Mouse (Mus musculus) cerebellum, postnatal 14 days (tissue): Measurements from ENCODE around the gene Gm5426.

Experiments
- DNase-seq, 2 experiments: peaks; one replicate each; pipeline ENCODE4 v3.0.0; 2021; ENCODE audit warnings: mixed read lengths in 2 of 2

The Gm5426 gene

DNA sequence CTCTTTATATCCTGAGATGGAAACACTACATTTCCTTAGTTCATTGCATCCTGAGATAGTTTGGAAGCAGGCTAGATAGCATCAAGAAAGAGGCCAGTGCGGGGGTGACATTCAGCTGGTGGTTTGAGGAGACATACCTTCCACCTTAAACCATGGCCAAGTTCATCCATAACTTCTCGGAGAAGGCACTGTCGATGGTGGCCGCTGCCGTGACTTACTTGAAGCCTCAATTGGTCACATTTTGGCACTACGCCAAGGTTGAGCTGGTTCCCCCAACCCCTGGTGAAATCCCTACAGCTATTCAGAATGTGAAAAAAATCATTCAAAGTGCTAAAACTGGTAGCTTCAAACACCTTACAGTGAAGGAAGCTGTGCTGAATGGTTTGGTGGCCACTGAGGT, at the start of gene Gm5426:
TSS of gene Gm5426 (plus strand) at position 153 of the 400 bp plus-strand sequence.
- peak in 1 of 2 experiments; percentile 16 for DNase-seq

- no peak for DNase-seq
Observed at GRCm38 (mm10) chr10:96089744-96090143, 46.7 kb upstream of the Gm5426 start.

GRCm38 (mm10) chr10:96090388-96090787, 46.0 kb upstream of the Gm5426 start:
- peak; percentile 86 to 91 for DNase-seq

GRCm38 (mm10) chr10:96093890-96094531, 42.4 kb upstream of the Gm5426 start:
- no peak for DNase-seq

DNA sequence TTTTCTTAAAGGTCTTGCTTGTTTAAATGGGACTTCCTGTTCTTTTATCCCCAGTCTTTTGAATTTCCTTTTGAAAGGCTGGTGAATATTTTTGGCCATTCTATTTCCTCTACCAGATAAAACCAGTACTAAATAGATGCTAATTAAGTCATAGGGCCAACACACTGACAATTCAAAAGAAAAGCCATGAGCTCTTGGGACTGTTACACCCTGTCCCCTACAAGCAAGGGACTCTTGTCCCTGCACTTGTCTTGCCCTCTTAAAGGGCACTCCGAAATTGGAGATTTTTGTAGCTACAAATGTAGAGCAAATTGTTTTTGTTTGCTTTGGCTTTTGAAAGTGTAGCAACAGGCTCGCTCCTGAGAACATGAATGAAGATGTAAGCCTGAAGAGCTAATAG, 41.8 kb upstream of the Gm5426 start:
- DNase-seq = no peak

DNA sequence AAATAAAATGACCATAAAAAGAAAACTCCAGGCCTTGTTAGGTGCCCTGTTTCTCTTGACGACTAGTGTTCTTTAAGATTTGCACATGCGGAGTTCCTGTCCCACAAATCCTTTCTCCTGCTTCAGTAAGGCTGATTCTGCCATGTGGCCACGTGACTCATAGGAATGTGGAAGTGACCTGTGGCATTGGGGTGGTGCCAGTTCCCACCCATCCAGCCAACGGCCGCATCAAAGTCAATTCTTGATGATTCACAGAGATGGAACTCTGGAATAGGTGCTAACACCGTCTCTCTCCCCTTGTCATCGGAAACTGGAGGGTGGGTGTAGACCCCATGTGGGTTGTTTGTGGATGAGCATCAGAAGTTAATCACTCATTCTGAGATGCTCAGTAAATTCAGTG, 39.7 kb upstream of the Gm5426 start:
- no peak for DNase-seq

- no peak for DNase-seq
Observed at GRCm38 (mm10) chr10:96101035-96101434, 35.4 kb upstream of the Gm5426 start.

GRCm38 (mm10) chr10:96104158-96104557, 32.2 kb upstream of the Gm5426 start:
- DNase-seq = no peak

DNA sequence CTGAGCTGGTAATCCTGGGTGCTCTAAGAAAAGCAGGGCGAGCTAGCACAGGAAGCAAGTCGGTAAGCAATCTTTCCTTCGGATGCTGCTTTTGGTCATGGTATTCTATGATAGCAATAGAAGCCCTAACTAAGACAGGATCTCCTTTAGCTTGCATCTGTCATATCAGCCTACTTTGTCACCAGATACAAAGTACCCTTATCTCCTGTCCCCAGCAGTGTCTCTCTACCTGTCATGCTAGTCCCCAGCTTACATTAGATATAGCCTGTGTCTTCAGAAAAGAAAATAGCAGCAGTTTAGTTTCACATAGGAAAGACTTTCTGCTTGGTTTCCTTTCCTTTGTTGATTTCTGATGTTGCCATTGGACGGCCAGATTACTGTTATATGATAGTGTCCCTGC, 31.8 kb upstream of the Gm5426 start:
- no peak for DNase-seq

GRCm38 (mm10) chr10:96105124-96105523, 31.3 kb upstream of the Gm5426 start:
- DNase-seq = no peak

DNA sequence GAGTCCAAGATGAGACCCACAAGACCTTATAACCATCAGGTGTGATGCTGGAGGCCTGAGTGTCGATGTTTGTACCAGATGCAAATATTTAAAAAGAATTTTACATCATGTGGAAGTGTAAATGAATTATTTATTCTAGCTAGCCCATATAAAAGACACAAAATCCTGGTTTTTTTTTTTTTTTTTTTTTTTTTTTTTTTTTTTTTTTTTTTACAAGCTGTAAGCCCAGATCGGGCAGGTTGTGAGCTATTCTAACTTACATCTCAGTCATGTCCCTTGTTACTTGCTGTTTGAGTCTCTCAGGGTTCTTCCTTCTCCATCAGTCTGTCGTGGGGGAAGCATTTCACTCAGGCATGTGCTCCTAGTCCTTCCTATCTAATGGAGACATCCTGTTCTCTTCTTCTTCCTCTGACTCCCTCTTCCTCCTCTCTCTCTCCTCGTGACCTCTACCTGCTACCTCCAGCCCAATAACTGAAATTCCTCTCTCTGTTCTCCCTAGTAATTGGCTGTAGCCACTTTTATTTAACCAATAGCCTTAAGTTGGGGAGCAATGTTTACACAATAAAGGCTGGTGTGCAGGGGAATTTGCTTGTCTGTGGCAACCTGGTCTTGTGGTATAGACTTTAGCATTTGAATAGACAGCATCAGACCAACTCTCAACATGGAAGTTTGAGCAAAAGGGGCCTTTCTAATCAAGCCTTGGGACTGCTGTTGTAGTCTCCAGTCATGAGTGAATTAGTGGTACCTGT, 29.3 kb upstream of the Gm5426 start:
- DNase-seq = no peak

GRCm38 (mm10) chr10:96107825-96108224, 28.6 kb upstream of the Gm5426 start:
- no peak for DNase-seq

DNA sequence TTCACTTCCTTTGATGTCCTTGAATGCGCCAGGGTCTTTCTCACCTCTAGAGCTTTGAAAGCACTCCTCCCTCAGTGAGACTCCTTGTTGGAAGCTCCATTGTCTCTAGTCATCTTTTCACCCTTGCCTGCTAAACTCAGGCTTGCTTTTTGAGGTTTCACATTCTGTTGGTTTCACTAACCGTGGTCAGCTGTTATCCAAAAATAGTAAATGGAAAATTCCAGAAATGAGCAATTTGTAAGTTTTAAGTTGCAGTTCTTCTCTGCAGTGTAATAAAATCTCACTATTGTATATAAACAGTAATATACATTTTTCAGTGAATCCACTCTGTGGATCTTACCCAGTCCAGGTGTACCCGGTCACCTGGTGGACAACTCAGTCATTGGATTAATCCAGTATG, 21.1 kb upstream of the Gm5426 start:
- DNase-seq = no peak

- no peak for DNase-seq
Observed at GRCm38 (mm10) chr10:96120821-96121220, 15.6 kb upstream of the Gm5426 start.

DNA sequence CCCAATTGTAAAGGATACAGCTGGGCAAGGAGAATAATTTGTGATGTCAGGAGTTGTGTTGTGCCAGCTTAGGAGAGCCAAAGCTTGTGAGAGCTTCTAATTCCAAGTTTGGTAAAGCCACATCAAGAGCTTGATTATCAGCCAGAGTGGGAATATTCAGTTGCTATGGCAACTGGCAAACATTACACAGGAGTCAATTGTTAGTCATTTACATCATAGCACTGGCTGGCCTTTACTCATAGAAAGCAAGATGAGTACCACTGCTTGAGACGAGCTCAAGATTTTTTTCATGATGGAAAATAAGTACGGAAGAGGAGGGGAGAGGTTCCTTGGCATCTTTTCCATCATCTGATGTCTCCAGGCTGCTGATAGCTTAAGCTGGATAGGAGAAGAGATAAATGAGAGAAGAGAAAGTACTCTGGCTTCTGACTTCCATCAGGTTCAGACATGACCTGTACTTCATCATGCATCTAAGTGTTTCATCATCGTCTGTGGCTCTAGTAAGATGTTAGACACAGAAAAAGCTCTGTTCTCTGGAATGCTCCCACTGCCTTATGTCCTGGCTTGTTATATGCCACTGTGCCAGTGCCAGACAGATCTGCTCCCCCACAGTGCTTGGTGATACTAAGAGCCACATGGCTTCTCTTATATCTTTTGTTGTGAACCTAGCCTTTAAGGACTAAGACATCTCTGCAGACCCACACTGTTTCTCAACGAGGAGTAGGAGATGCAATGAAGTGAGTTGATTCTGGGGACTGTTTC, 15.0 kb upstream of the Gm5426 start:
- DNase-seq = peak; percentile 11 to 35

- DNase-seq = no peak
Observed at GRCm38 (mm10) chr10:96123885-96124284, 12.5 kb upstream of the Gm5426 start.

- no peak for DNase-seq
Observed at GRCm38 (mm10) chr10:96124290-96124689, 12.1 kb upstream of the Gm5426 start.

DNA sequence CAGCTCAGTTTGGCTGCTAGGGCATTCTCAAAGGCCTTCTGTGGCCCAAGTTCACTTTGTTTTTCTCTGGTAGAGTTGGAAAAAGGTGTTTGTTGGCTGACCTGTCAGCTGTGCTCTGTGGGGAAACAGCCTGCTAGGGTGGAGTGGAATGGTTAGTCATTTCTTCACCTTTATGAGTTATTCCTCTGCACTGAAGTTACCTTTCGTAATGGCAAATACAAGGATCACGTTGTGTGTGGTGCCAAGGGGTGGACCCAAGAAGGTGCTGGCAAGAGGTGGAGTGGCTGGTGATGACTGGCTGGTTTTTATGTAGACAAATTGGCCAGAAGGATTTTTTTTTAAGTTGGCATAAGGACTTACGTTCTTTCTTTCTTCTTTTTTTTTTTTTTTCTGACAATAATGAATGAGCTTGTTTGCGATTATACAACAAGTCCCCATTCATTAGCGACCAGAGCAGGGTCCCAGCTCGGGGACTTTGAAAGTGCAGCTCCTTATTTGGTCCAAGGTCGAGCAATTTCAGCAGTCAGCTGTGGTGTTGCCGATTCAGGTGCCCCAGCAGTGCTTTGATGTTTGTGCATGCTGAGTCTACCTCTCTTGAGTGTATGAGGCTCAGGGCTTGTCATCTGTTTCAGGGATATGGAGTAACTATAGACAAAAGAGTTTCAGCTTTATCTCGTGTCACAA, 10.5 kb upstream of the Gm5426 start:
- no peak for DNase-seq

- no peak for DNase-seq
Observed at GRCm38 (mm10) chr10:96129213-96129612, 7.2 kb upstream of the Gm5426 start.

DNA sequence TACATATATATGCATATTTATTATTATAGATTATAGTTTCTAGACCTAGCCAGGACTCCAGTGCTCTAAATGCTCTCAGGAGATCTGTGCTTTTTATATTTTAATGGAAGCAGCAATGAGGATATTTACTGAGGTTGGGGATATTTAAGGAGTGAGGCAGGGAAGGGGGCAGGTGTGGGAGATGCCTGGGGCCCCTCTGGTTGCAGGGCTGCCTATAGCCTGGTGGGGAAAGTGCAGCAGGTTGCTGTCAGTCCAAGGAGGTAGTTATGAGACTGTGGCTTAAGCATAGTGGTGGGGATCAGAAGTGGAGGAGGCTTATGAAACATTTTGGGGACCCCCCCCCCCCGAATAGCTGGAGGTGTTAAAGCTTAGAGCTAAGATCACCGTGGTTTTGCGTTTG, 6.0 kb upstream of the Gm5426 start:
- DNase-seq = no peak

DNA sequence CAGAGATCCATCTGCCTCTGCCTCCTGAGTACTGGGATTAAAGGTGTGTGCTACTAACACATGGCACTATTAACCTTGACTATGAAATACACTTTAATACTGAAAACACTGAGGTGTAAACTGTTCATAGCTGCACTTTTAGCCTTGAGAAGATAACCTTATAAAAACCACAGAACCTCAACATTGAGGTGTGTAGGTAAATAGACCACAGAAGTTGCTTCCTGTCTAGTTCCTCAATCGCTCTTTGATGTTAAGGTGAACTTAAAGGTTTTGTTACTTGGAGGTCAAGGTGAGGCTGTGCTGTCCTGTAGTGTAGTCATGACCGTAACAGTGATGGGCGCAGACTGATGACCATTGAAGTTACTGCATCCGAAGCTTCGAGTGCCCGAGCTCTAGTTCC, 5.3 kb upstream of the Gm5426 start:
- DNase-seq = no peak

GRCm38 (mm10) chr10:96132161-96132560, 4.2 kb upstream of the Gm5426 start:
- DNase-seq = peak; percentile 84 to 85

- DNase-seq = no peak
Observed at GRCm38 (mm10) chr10:96138585-96138984, 2.2 kb downstream of the Gm5426 start.
